ENCODE assay signal across 8 mouse cellular contexts in genomic region chr10:20486461-20487253, GRCm38 (mm10).
DNase-seq lines count a peak whose midpoint lies in the region; ATAC-seq and TF ChIP-seq lines count a peak whose summit lies in the region.

No protein-coding gene starts in this region.

- TF ChIP-seq CTCF in kidney, adult 2 months (conservative IDR thresholded peaks at IDR 0.05; ENCODE audit: insufficient read depth, insufficient read length, low read depth, low read length) = no peak

- H3K27me3 ChIP-seq in kidney, adult 2 months (replicated peaks; ENCODE audit: control insufficient read depth, insufficient read depth, low read length) = no peaks in the 10 kb centered on the region
- H3K27me3 ChIP-seq in hindbrain, embryonic 16.5 days (replicated peaks; ENCODE audit: control insufficient read depth, insufficient read depth, low read length) = no peaks in the 10 kb centered on the region

- DNase-seq in ovary, adult 18-20 months (ENCODE audit: low spot score) = peak; percentile 77
- no peak for DNase-seq in ovary, postnatal 14 days (ENCODE audit: low spot score)
- DNase-seq in gastrocnemius, postnatal 10 days = peak; percentile 31
- DNase-seq in kidney, adult 2 months = peak; percentile 85
- peak; percentile 91 for DNase-seq in skeletal muscle tissue, adult 2 months (ENCODE audit: low read depth, low spot score)
- no peak for DNase-seq in layer of hippocampus, postnatal 25 days (ENCODE audit: extremely low spot score in 1 of 2, low spot score in 1 of 2)

- no peak overlapping the region for H3K4me2 ChIP-seq in hindbrain, embryonic 16.5 days (ENCODE audit: low read length)

- peak overlapping the region; percentile 54 for H3K27ac ChIP-seq in kidney, adult 2 months (ENCODE audit: insufficient read depth, low read depth, low read length)
- no peak overlapping the region for H3K27ac ChIP-seq in hindbrain, embryonic 16.5 days (ENCODE audit: low read depth, low read length)

- no peaks in the 10 kb centered on the region for H3K36me3 ChIP-seq in kidney, adult 2 months (ENCODE audit: control insufficient read depth, insufficient read depth, low read length)
- H3K36me3 ChIP-seq in hindbrain, embryonic 16.5 days (ENCODE audit: control insufficient read depth, insufficient read depth, low read length) = no peaks in the 10 kb centered on the region

- H3K4me3 ChIP-seq in kidney, adult 2 months (ENCODE audit: insufficient read depth, low read depth, low read length) = no peak overlapping the region
- H3K4me3 ChIP-seq in hindbrain, embryonic 16.5 days (ENCODE audit: low read length) = no peak overlapping the region

- WGBS in kidney, adult 2 months = 40% methylated on average over 19 of the region's 19 CpGs
- WGBS in hindbrain, embryonic 16.5 days = 73% methylated on average over 19 of the region's 19 CpGs

- ATAC-seq in hindbrain, embryonic 16.5 days = no peak
- no peak for ATAC-seq in erythroblast, adult 5-6 weeks (replicated peaks; ENCODE audit: low FRiP score, poor library complexity, severe bottlenecking)

- TF ChIP-seq POLR2A in kidney, adult 2 months (IDR thresholded peaks at IDR 0.05; ENCODE audit: low read depth, low read length) = no peak

- no peak overlapping the region for H3K9ac ChIP-seq in hindbrain, embryonic 16.5 days (ENCODE audit: low read depth, low read length)

- no peaks in the 10 kb centered on the region for H3K9me3 ChIP-seq in hindbrain, embryonic 16.5 days (ENCODE audit: control insufficient read depth, low read length)

- peaks cover 8% of the 10 kb centered on the region; the same call in 1 of the 2 replicates for H3K4me1 ChIP-seq in kidney, adult 2 months (ENCODE audit: control insufficient read depth, insufficient read depth, low read length)
- H3K4me1 ChIP-seq in hindbrain, embryonic 16.5 days (ENCODE audit: control insufficient read depth, insufficient read depth, low read depth, low read length) = no peaks in the 10 kb centered on the region

Comparison
In these comparisons a context has a peak if more than half of its experiments do, and no peak if none do; other contexts are left out.
1. DNase-seq: peak in ovary, adult 18-20 months (single experiment), gastrocnemius, postnatal 10 days (single experiment), kidney, adult 2 months (single experiment) and skeletal muscle tissue, adult 2 months (single experiment); none in ovary, postnatal 14 days (single experiment) and layer of hippocampus, postnatal 25 days (0 of 2).